Comparison of ENCODE assay signal across 24 mouse cellular contexts in genomic region chr14:31681291-31681690, GRCm38 (mm10). TPM values are rescaled to one million over a fixed set of nuclear protein-coding genes. Genes with fewer than 3 reads are reported as not detected.
DNase-seq lines count a peak whose midpoint lies in the region; ATAC-seq and TF ChIP-seq lines count a peak whose summit lies in the region.
"Had no signal": no experiment of that assay in that cellular context is flagged by ENCODE, and none has a peak within 500 bp of the region (broad histone marks: within the 10 kb centered on the region; RNA-seq: fewer than 3 reads in every experiment).

No protein-coding gene starts in this region.

- H3K4me2 ChIP-seq in heart, embryonic 11.5 days, result no peak overlapping the region
- no peak overlapping the region for H3K4me2 ChIP-seq in lung, embryonic 14.5 days
- no peak overlapping the region for H3K4me2 ChIP-seq in midbrain, postnatal 0 days (ENCODE audit: low read depth, low read length, poor library complexity, severe bottlenecking)
- no peak overlapping the region for H3K4me2 ChIP-seq in midbrain, embryonic 13.5 days (replicated peaks)
- H3K4me2 ChIP-seq: embryonic facial prominence, embryonic 13.5 days; forebrain, embryonic 13.5 days; heart, embryonic 13.5 days had no signal

- no peak for ATAC-seq in heart, embryonic 11.5 days (replicated peaks; ENCODE audit: insufficient number of reproducible peaks, low FRiP score, low TSS enrichment)
- no peak for ATAC-seq in lung, embryonic 14.5 days (ENCODE audit: insufficient read depth)
- ATAC-seq in midbrain, postnatal 0 days (ENCODE audit: low FRiP score), result no peak
- ATAC-seq in midbrain, embryonic 13.5 days, result no peak
- ATAC-seq: forebrain, embryonic 13.5 days; forebrain, postnatal 0 days had no signal

- no peaks in the 10 kb centered on the region for H3K4me1 ChIP-seq in heart, embryonic 11.5 days (ENCODE audit: control insufficient read depth, insufficient read depth, low read length)
- H3K4me1 ChIP-seq in lung, embryonic 14.5 days (ENCODE audit: insufficient read depth), result no peaks in the 10 kb centered on the region
- H3K4me1 ChIP-seq in midbrain, postnatal 0 days (ENCODE audit: insufficient read depth, low read length), result no peaks in the 10 kb centered on the region
- H3K4me1 ChIP-seq in midbrain, embryonic 13.5 days (replicated peaks), result no peaks in the 10 kb centered on the region
- H3K4me1 ChIP-seq: forebrain, embryonic 13.5 days; heart, embryonic 13.5 days had no signal

- peak; percentile 61 for DNase-seq in heart, adult 11 months
- DNase-seq in layer of hippocampus, adult 2 months (ENCODE audit: low spot score in 2 of 2), result no peak
- DNase-seq in layer of hippocampus, adult 18-20 months (ENCODE audit: low spot score in 2 of 2), result no peak
- DNase-seq in lung, embryonic 14.5 days, result peak; percentile 30
- no peak for DNase-seq in lung, postnatal 10 days
- DNase-seq in midbrain, postnatal 0 days (ENCODE audit: low spot score), result peak; percentile 44
- DNase-seq: adrenal gland, postnatal 10 days; cerebellum, adult 11-12 months; cerebellum, adult 9-10 months; cerebellum, postnatal 25 days; forebrain, postnatal 0 days; gastrocnemius, postnatal 14 days; heart, postnatal 36 days had no signal

- H3K4me3 ChIP-seq in heart, embryonic 11.5 days (ENCODE audit: low read depth, low read length), result no peak overlapping the region
- H3K4me3 ChIP-seq in layer of hippocampus, adult 2 months, result no peak overlapping the region
- no peak overlapping the region for H3K4me3 ChIP-seq in lung, embryonic 14.5 days (ENCODE audit: low read depth, low read length)
- H3K4me3 ChIP-seq in midbrain, postnatal 0 days (ENCODE audit: low read depth, low read length), result no peak overlapping the region
- no peak overlapping the region for H3K4me3 ChIP-seq in midbrain, embryonic 13.5 days (replicated peaks)
- H3K4me3 ChIP-seq: embryonic facial prominence, embryonic 13.5 days; forebrain, embryonic 13.5 days; heart, embryonic 13.5 days had no signal

- WGBS in heart, embryonic 11.5 days (ENCODE audit: insufficient replicate concordance), result 86% methylated on average over 9 of the region's 9 CpGs
- 73% methylated on average over 9 of the region's 9 CpGs for WGBS in lung, embryonic 14.5 days
- WGBS in midbrain, postnatal 0 days, result 84% methylated on average over 9 of the region's 9 CpGs
- 92% methylated on average over 9 of the region's 9 CpGs for WGBS in midbrain, embryonic 13.5 days

- H3K36me3 ChIP-seq in heart, embryonic 11.5 days (ENCODE audit: control insufficient read depth, insufficient read depth, low read length), result no peaks in the 10 kb centered on the region
- no peaks in the 10 kb centered on the region for H3K36me3 ChIP-seq in lung, embryonic 14.5 days (ENCODE audit: insufficient read depth)
- H3K36me3 ChIP-seq in midbrain, postnatal 0 days (ENCODE audit: insufficient read depth, low read length), result no peaks in the 10 kb centered on the region
- H3K36me3 ChIP-seq in midbrain, embryonic 13.5 days, result no peaks in the 10 kb centered on the region
- H3K36me3 ChIP-seq: embryonic facial prominence, embryonic 13.5 days; heart, embryonic 13.5 days had no signal

- TF ChIP-seq CTCF in layer of hippocampus, adult 2 months (conservative IDR thresholded peaks at IDR 0.05), result no peak
- TF ChIP-seq CTCF in lung, embryonic 14.5 days (IDR thresholded peaks at IDR 0.05; ENCODE audit: low read depth), result no peak
- no peak for TF ChIP-seq CTCF in midbrain, postnatal 0 days (IDR thresholded peaks at IDR 0.05)

- H3K27ac ChIP-seq in heart, embryonic 11.5 days (ENCODE audit: low read depth, low read length), result no peak overlapping the region
- peak overlapping the region; percentile 65 for H3K27ac ChIP-seq in layer of hippocampus, adult 2 months
- H3K27ac ChIP-seq in lung, embryonic 14.5 days (ENCODE audit: low read depth), result no peak overlapping the region
- no peak overlapping the region for H3K27ac ChIP-seq in midbrain, postnatal 0 days (ENCODE audit: low read depth, low read length)
- no peak overlapping the region for H3K27ac ChIP-seq in midbrain, embryonic 13.5 days
- H3K27ac ChIP-seq: forebrain, embryonic 13.5 days; heart, embryonic 13.5 days had no signal

- H3K9me3 ChIP-seq in heart, embryonic 11.5 days (replicated peaks; ENCODE audit: control insufficient read depth, low read length), result no peaks in the 10 kb centered on the region
- H3K9me3 ChIP-seq in lung, embryonic 14.5 days (ENCODE audit: low read depth, low read length), result no peaks in the 10 kb centered on the region
- H3K9me3 ChIP-seq in midbrain, postnatal 0 days (ENCODE audit: low read length), result no peaks in the 10 kb centered on the region
- no peaks in the 10 kb centered on the region for H3K9me3 ChIP-seq in midbrain, embryonic 13.5 days
- H3K9me3 ChIP-seq: embryonic facial prominence, embryonic 13.5 days; forebrain, embryonic 13.5 days; heart, embryonic 13.5 days had no signal

- H3K9ac ChIP-seq in heart, embryonic 11.5 days (ENCODE audit: low read depth, low read length), result no peak overlapping the region
- H3K9ac ChIP-seq in lung, embryonic 14.5 days, result no peak overlapping the region
- H3K9ac ChIP-seq in midbrain, postnatal 0 days (replicated peaks; ENCODE audit: low read length, poor library complexity, severe bottlenecking), result no peak overlapping the region
- H3K9ac ChIP-seq in midbrain, embryonic 13.5 days (replicated peaks), result no peak overlapping the region
- H3K9ac ChIP-seq: embryonic facial prominence, embryonic 13.5 days; forebrain, embryonic 13.5 days; forebrain, postnatal 0 days; heart, embryonic 13.5 days had no signal

- no peaks in the 10 kb centered on the region for H3K27me3 ChIP-seq in heart, embryonic 11.5 days (ENCODE audit: control insufficient read depth, insufficient read depth, low read length)
- no peaks in the 10 kb centered on the region for H3K27me3 ChIP-seq in lung, embryonic 14.5 days (ENCODE audit: insufficient read depth, low read length)
- no peaks in the 10 kb centered on the region for H3K27me3 ChIP-seq in midbrain, postnatal 0 days (ENCODE audit: insufficient read depth, low read length)
- H3K27me3 ChIP-seq in midbrain, embryonic 13.5 days, result no peaks in the 10 kb centered on the region
- H3K27me3 ChIP-seq: embryonic facial prominence, embryonic 13.5 days; forebrain, embryonic 13.5 days; heart, embryonic 13.5 days had no signal

RNA-seq across cellular contexts. Expression of gene Hacl1, which starts 40.2 kb away (rescaled TPM):
- 8.5 and 16.1 TPM in 2 replicates for polyA plus RNA-seq in heart, embryonic 11.5 days (2014; fragmentation: Nextera tagmentation; extraction: Ambion mirVana)
- total RNA-seq in layer of hippocampus, adult 2 months (2021), result 1 to 10 TPM; 7.0 to 9.4 TPM
- total RNA-seq in layer of hippocampus, adult 18-20 months (2021), result 1 to 10 TPM; 5.8 to 9.2 TPM
- polyA plus RNA-seq in lung, embryonic 14.5 days (2014; fragmentation: Nextera tagmentation; extraction: Ambion mirVana), result 9.3 and 10.4 TPM in 2 replicates
- total RNA-seq in midbrain, postnatal 0 days (2014; rRNA removed), result 6.7 and 6.8 TPM in 2 replicates
- 8.4 and 9.4 TPM in 2 replicates for polyA plus RNA-seq in midbrain, postnatal 0 days (2015; fragmentation: Nextera tagmentation; extraction: Ambion mirVana)
- 7.5 and 8.6 TPM in 2 replicates for polyA plus RNA-seq in midbrain, embryonic 13.5 days (2015; fragmentation: Nextera tagmentation; extraction: Ambion mirVana)

RNA-seq across cellular contexts. Expression of gene Btd, which starts 40.5 kb away (rescaled TPM):
- 22.3 and 25.0 TPM in 2 replicates for polyA plus RNA-seq in heart, embryonic 11.5 days (2014; fragmentation: Nextera tagmentation; extraction: Ambion mirVana)
- total RNA-seq in layer of hippocampus, adult 2 months (2021), result 1 to 10 TPM; 9.6 TPM
- 10 to 100 TPM; 10.3 TPM for total RNA-seq in layer of hippocampus, adult 18-20 months (2021)
- polyA plus RNA-seq in lung, embryonic 14.5 days (2014; fragmentation: Nextera tagmentation; extraction: Ambion mirVana), result 23.1 and 28.9 TPM in 2 replicates
- 21.9 and 28.7 TPM in 2 replicates for total RNA-seq in midbrain, postnatal 0 days (2014; rRNA removed)
- polyA plus RNA-seq in midbrain, postnatal 0 days (2015; fragmentation: Nextera tagmentation; extraction: Ambion mirVana), result 18.5 and 20.1 TPM in 2 replicates
- 13.6 and 14.8 TPM in 2 replicates for polyA plus RNA-seq in midbrain, embryonic 13.5 days (2015; fragmentation: Nextera tagmentation; extraction: Ambion mirVana)

RNA-seq across cellular contexts. Expression of gene Gm49387, which starts 40.6 kb away (rescaled TPM):
- polyA plus RNA-seq in heart, embryonic 11.5 days (2014; fragmentation: Nextera tagmentation; extraction: Ambion mirVana), result 0.84 TPM in 1 of 2 replicates, not detected in the other
- under 1 TPM in 1 of 2 experiments, not detected in 1; 0.95 TPM for total RNA-seq in layer of hippocampus, adult 2 months (2021)
- total RNA-seq in layer of hippocampus, adult 18-20 months (2021), result not detected
- polyA plus RNA-seq in lung, embryonic 14.5 days (2014; fragmentation: Nextera tagmentation; extraction: Ambion mirVana), result 0.18 TPM in 1 of 2 replicates, not detected in the other
- total RNA-seq in midbrain, postnatal 0 days (2014; rRNA removed), result not detected in 2 replicates
- not detected in 2 replicates for polyA plus RNA-seq in midbrain, postnatal 0 days (2015; fragmentation: Nextera tagmentation; extraction: Ambion mirVana)
- polyA plus RNA-seq in midbrain, embryonic 13.5 days (2015; fragmentation: Nextera tagmentation; extraction: Ambion mirVana), result not detected in 2 replicates
- total RNA-seq: adrenal gland, postnatal 4 days; forebrain, postnatal 0 days; gastrocnemius, adult 18-20 months; gastrocnemius, postnatal 14 days; MEL had no signal
- polyA plus RNA-seq: C2C12; cortical plate, adult 2 months; forebrain, embryonic 13.5 days; gonadal fat pad, adult 2 months; heart, embryonic 13.5 days had no signal

Comparison
In these comparisons a context has a peak if more than half of its experiments do, and no peak if none do; other contexts are left out.
1. DNase-seq: peak in heart, adult 11 months (single experiment), lung, embryonic 14.5 days (single experiment) and midbrain, postnatal 0 days (single experiment); none in layer of hippocampus, adult 2 months (0 of 2), layer of hippocampus, adult 18-20 months (0 of 2) and lung, postnatal 10 days (single experiment).